Mouse (Mus musculus) neural tube, embryonic 15.5 days (tissue): ENCODE data around the gene Tlr6. TPM values are rescaled to one million over a fixed set of nuclear protein-coding genes. Genes with fewer than 3 reads are reported as not detected.
A peak's percentile ranks its signal among the peaks of the same experiment; 100 is the strongest.

Experiments
- ATAC-seq: fragments of 200-750 bp; cut with Nextera tagmentation; 2 replicates; pipeline ENCODE4 v1.8.0; 2017; ENCODE audit warnings: mild to moderate bottlenecking, moderate TSS enrichment, moderate library complexity; ENCODE audit not compliant: low FRiP score
- H3K27ac ChIP-seq: fragments of 300-500 bp; sonication (generic); replicated peaks from 2 replicates; pipeline ENCODE4 v1.5.1; 2015; ENCODE audit warnings: mild to moderate bottlenecking, inconsistent platforms
- H3K27me3 ChIP-seq: fragments of 300-500 bp; sonication (generic); replicated peaks from 2 replicates; pipeline ENCODE4 v1.6.1; 2015; ENCODE audit warnings: inconsistent platforms
- H3K36me3 ChIP-seq: fragments of 300-500 bp; sonication (generic); 2 replicates; pipeline ENCODE4 v1.6.1; 2015; ENCODE audit warnings: inconsistent platforms
- H3K4me1 ChIP-seq: fragments of 300-500 bp; sonication (generic); 2 replicates; pipeline ENCODE4 v1.6.1; 2015; ENCODE audit warnings: inconsistent platforms
- H3K4me2 ChIP-seq: fragments of 300-500 bp; sonication (generic); 2 replicates; pipeline ENCODE4 v1.6.1; 2015; ENCODE audit warnings: inconsistent platforms, mild to moderate bottlenecking, moderate library complexity
- H3K4me3 ChIP-seq: fragments of 300-500 bp; sonication (generic); replicated peaks from 2 replicates; pipeline ENCODE4 v1.5.1; 2015; ENCODE audit warnings: mild to moderate bottlenecking, inconsistent platforms
- H3K9ac ChIP-seq: fragments of 300-500 bp; sonication (generic); replicated peaks from 2 replicates; pipeline ENCODE4 v1.6.1; 2015; ENCODE audit warnings: mild to moderate bottlenecking, inconsistent platforms
- H3K9me3 ChIP-seq: fragments of 300-500 bp; sonication (generic); replicated peaks from 2 replicates; pipeline ENCODE4 v1.6.1; 2016; ENCODE audit warnings: inconsistent platforms
- WGBS: fragments of 180-500 bp; shearing (Covaris S2); methylation state at CpG from one replicate; pipeline ENCODE4 v1.1.7; 2015; ENCODE audit warnings: mixed read lengths; 5-methylcytosine and 5-hydroxymethylcytosine counted together
- polyA plus RNA-seq: library from polyadenylated mRNA; unstranded; fragments of >200 nt; fragmentation: Nextera tagmentation; extraction: Ambion mirVana; gene quantifications from 2 replicates; pipeline ENCODE4 v1.2.1, GENCODE M21; 2015

Gene Tlr6
- 0.26 and 0.66 TPM in 2 replicates for polyA plus RNA-seq

DNA sequence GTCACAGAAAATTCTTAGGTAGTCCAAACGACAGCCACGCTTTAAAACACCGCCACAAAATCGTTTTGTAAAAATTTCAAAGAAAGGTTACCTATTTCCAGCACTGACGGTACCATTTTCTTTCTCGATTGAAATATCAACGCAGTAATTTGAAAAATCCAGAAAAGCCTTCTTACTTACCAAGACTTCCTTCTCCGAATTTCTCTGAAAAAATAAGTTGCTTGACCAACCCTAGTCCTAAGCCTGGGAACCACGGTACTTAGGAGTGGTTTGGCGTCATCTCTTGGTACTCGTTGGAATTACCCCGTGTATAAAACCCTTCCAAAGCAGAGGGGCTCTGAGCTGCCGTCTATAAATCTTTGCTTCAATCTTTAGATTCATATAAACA is at the start of gene Tlr6:
Gene Tlr6 (minus strand): TSS at position 255 of the 388 bp plus-strand sequence.
- H3K27ac ChIP-seq = no peak within 1 kb of the TSS
- no peaks in the 10 kb centered on the region for H3K27me3 ChIP-seq
- no peaks in the 10 kb centered on the region for H3K4me1 ChIP-seq
- H3K4me2 ChIP-seq = no peak within 1 kb of the TSS
- ATAC-seq = no peak
- no peak within 1 kb of the TSS for H3K9ac ChIP-seq
- H3K4me3 ChIP-seq = no peak within 1 kb of the TSS
- H3K36me3 ChIP-seq = no peaks in the 10 kb centered on the region
- H3K9me3 ChIP-seq = no peaks in the 10 kb centered on the region
- WGBS = 84% methylated on average over 13 of the region's 13 CpGs

DNA sequence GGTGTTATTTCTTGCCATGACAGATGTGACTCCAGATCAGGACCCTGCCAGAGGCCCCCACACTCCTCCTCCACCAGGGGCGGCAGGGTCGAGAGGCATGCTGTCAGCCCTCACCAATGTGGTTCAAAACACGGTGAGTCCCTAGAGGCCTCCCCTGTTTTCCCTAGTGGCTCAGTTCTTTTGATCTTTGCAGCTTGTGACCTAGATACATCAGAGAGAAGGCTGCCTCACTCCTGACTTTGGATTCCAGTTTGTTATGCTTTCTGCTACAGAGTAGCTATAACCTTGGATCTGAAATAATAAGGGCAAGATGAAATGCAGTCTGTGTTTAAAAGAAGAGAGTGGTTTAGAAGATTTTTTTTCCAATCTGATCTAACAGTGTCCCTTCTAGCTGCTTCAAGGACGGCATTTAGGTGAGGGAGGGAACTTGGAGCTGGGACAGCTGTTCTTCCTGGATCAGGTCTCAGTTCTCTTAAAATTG is 46.2 kb upstream of the Tlr6 start:
- Histone ChIP-seq H3K9ac (no peak overlapping the region), H3K27ac (no peak overlapping the region; the same call in 1 of the 2 replicates), H3K4me3 (no peak overlapping the region), H3K36me3 (no peaks in the 10 kb centered on the region), H3K27me3 (no peaks in the 10 kb centered on the region), H3K4me2 (no peak overlapping the region), H3K4me1 (peaks cover 12% of the 10 kb centered on the region), H3K9me3 (no peaks in the 10 kb centered on the region)
- 39% methylated on average over 4 of the region's 4 CpGs for WGBS
- ATAC-seq = no peak

DNA sequence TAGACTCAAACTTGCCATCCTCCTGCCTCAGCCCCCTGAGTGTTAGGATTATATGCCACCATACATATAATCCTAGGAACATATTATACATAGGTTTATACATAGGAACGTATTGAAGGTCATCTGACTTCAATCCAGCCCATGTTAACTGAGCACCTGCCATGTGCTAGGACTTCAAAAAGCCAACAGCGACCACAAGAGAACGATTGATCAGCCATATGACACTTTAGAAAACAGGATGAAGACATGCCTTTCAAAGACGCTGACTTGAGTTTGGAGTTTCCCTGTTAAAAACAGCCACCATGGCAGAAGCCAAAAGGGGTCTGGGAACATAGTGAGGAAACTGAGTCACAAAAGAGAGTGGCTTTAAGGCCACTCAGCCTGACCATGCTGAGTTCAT is 45.4 kb upstream of the Tlr6 start:
- whole genome bisulfite sequencing = 93% methylated on average over 4 of the region's 4 CpGs
- no peaks in the 10 kb centered on the region for H3K36me3 ChIP-seq
- H3K27ac ChIP-seq = no peak overlapping the region
- no peak overlapping the region for H3K9ac ChIP-seq
- H3K4me3 ChIP-seq = no peak overlapping the region
- H3K27me3 ChIP-seq = no peaks in the 10 kb centered on the region
- ATAC-seq = no peak
- H3K4me1 ChIP-seq = peaks cover 12% of the 10 kb centered on the region
- no peak overlapping the region for H3K4me2 ChIP-seq
- H3K9me3 ChIP-seq = no peaks in the 10 kb centered on the region

DNA sequence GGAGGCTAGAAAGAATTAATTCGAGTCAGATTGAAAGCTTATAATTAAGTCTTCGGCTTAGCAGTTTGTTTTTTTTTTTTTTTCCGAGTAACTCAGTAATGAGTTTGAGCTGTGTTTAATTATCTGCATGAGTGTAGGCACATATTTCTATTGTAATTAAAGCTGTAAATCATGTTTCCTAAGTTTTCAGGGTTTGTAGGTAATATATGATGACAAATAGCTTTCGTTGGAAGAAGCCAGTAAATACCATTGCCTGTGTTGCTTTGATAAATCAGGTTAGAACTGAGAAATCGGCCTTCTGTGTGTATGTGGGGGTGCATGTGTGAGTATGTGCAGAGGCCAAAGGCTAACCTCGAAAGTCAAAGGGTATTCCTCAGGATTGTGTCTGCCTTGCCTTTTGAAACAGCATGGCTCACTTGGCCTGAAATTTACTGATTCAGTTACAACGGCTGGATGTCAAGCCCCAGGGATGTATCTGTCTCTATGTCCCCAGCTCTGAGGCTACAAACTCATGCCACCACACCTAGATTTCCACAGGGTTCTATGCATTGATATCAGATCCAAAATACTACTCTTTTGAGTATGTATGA is 44.1 kb upstream of the Tlr6 start:
- Histone ChIP-seq H3K36me3 (no peaks in the 10 kb centered on the region), H3K4me3 (no peak overlapping the region), H3K27ac (no peak overlapping the region), H3K4me1 (peaks cover 12% of the 10 kb centered on the region), H3K9ac (no peak overlapping the region), H3K9me3 (no peaks in the 10 kb centered on the region), H3K4me2 (no peak overlapping the region), H3K27me3 (no peaks in the 10 kb centered on the region)
- ATAC-seq = peak; percentile 42; the same call in 1 of the 2 replicates
- 53% methylated on average over 7 of the region's 7 CpGs for WGBS

DNA sequence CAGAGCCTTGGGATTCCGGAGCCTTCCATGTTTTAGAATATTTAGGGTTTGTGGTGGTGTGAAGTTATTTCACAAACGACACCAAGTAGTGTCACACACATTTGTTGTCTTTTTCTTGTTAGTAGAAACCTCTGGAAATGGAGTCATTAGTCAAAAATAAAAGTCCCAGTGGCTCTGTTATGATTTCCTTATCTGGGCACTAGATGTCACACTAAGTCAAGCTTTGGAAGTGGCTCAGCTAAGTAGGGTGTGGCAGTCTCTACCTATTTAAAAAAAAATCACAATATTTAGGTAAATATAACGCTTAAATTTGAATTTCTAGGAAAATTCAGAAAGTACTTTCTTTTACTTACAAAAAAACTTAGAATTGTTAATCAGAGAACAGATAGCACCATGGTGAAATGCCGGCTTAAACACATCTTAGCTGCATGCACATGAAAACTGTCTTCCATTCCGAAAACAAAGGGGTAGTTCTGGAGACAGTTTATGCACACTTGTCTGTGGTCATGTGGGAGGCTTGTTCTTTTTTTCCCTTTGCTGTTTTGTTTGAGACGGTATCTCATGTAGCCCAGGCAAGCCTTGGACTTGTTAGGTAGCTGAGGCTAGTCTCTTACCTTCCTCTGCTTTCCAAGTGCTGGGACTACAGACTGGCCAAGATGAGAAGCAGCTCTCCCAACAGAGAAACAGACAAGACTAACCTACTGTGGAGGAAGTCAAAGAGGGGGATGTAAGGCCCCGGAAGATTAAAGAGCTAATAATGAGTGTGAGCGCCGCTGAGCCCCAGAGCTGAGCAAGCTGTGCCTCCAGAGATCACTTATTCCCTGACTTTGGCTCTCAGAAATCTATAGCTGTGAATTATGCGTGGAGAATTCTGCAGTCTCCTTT is 43.3 kb upstream of the Tlr6 start:
- no peak overlapping the region for H3K4me3 ChIP-seq
- H3K27ac ChIP-seq = peak overlapping the region; percentile 75
- H3K27me3 ChIP-seq = no peaks in the 10 kb centered on the region
- H3K9me3 ChIP-seq = no peaks in the 10 kb centered on the region
- peak; percentile 82 for ATAC-seq
- no peaks in the 10 kb centered on the region for H3K36me3 ChIP-seq
- 43% methylated on average over 10 of the region's 10 CpGs for WGBS
- no peak overlapping the region for H3K9ac ChIP-seq
- H3K4me2 ChIP-seq = no peak overlapping the region
- peaks cover 12% of the 10 kb centered on the region for H3K4me1 ChIP-seq

DNA sequence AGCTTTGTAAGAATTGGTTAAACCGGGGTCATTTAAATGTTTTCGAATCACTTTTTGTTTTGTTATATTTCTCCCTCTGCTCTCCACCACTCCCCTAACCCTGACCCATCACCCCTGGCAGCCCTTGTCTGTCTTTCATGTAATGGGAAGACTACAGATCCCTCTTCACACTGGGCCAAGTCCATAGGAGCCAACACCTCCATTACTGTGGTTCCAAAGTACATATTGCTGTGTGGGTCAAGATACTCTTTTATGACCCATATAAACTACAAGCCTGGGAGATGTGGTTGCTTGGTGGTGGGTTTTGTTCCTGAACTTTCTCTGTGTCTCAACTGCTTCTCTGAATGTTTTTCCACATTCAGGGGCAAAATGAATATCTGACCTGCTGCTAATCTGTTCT is 35.5 kb upstream of the Tlr6 start:
- Histone ChIP-seq H3K9me3 (no peaks in the 10 kb centered on the region), H3K27me3 (no peaks in the 10 kb centered on the region), H3K9ac (no peak overlapping the region), H3K36me3 (no peaks in the 10 kb centered on the region), H3K4me1 (no peaks in the 10 kb centered on the region), H3K4me3 (no peak overlapping the region), H3K27ac (no peak overlapping the region), H3K4me2 (no peak overlapping the region)
- no peak for ATAC-seq
- WGBS = 96% methylated on average over 2 of the region's 2 CpGs

DNA sequence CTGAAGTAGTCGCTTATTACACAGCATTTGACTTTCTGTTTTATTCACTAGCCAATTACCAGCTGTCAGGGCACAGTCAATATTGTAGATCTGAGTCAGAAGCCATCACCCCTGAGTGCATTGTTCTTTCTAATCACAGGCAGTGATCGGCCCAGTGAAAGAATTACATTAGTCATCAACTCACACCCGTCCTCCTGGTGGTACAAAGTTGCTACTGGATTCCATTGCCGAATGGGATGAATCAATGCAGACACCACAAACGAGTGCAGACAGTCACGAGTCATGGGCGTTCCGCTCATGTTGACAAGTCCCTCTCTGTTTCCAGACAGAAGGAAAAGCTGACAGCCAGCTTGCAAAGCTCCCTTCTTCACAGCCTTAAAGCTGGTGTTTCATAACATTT is 32.6 kb upstream of the Tlr6 start:
- peaks cover 5% of the 10 kb centered on the region; the same call in 1 of the 2 replicates for H3K4me1 ChIP-seq
- H3K9me3 ChIP-seq = no peaks in the 10 kb centered on the region
- no peak overlapping the region for H3K4me3 ChIP-seq
- H3K9ac ChIP-seq = no peak overlapping the region
- no peaks in the 10 kb centered on the region for H3K27me3 ChIP-seq
- H3K36me3 ChIP-seq = no peaks in the 10 kb centered on the region
- 57% methylated on average over 8 of the region's 8 CpGs for WGBS
- no peak for ATAC-seq
- H3K4me2 ChIP-seq = no peak overlapping the region
- no peak overlapping the region for H3K27ac ChIP-seq

DNA sequence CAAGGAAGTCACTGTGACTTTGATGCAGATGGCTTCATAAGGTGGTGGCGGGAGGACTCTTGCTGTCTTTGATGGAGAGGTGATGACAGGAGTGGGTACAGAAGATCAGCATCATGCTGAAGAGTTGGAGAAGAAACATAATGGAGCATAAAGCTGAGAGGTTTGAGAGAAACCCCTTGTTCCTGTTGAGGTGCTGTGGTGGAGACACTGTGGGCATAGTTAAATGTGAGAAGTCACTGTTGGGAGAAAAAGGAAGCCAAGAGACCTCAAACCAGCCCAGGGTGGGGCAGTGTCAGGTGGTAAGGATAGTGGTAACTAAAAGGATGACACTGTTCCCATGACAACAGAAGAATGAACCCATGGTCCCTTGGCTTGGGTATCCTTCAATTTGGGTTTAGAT is 30.0 kb upstream of the Tlr6 start:
- WGBS = 94% methylated on average over 1 of the region's 1 CpGs

DNA sequence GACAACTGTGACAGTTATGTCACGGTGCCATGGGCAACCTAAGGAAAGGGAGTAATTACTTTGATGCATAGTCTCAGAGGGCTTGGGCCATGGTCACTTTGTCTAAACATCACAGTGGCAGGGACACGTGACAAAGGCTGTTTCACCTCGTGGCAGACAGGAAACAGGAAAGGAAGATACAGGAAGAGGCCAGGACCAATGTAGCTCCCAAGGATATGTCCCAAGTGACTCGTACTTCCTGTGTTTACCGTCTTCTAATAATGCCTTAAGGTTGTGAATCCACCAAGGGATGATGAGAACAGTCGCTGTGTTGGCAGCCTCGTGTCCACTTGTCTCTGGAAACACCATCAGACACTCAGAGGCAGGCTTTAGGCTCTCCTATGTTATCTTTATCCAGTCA is 26.1 kb upstream of the Tlr6 start:
- Histone ChIP-seq H3K9ac (no peak overlapping the region), H3K27ac (no peak overlapping the region), H3K4me1 (peaks cover 5% of the 10 kb centered on the region; the same call in 1 of the 2 replicates), H3K9me3 (no peaks in the 10 kb centered on the region), H3K4me3 (no peak overlapping the region), H3K4me2 (no peak overlapping the region), H3K36me3 (no peaks in the 10 kb centered on the region), H3K27me3 (no peaks in the 10 kb centered on the region)
- no peak for ATAC-seq
- WGBS = 81% methylated on average over 7 of the region's 7 CpGs

More for the DNA sequence above, 30.0 kb upstream of the Tlr6 start:
- H3K36me3 ChIP-seq = no peaks in the 10 kb centered on the region
- ATAC-seq = no peak
- H3K4me3 ChIP-seq = no peak overlapping the region
- H3K9ac ChIP-seq = no peak overlapping the region
- H3K9me3 ChIP-seq = no peaks in the 10 kb centered on the region
- H3K4me2 ChIP-seq = no peak overlapping the region
- no peaks in the 10 kb centered on the region for H3K27me3 ChIP-seq
- no peak overlapping the region for H3K27ac ChIP-seq
- peaks cover 5% of the 10 kb centered on the region; the same call in 1 of the 2 replicates for H3K4me1 ChIP-seq

DNA sequence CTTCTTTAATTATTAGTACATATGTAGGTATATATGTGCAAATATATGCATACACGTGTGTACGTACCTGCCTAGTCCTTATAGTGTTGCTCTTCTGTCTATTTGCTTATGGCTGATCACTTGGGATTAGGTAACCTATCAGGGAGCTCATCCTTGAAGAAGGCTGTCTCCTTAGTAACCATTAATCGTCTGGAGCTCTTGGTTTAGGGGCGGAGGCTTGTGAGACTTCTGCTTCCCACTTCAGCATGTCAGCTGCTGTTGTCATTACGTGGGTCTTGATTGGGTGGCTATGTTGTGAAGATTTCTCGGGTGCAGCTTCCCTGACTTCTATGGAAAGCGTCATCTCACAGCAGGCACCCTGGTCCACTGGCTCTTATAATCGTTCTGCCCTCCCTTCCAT is 17.2 kb upstream of the Tlr6 start:
- no peak overlapping the region for H3K4me3 ChIP-seq
- no peaks in the 10 kb centered on the region for H3K9me3 ChIP-seq
- H3K4me1 ChIP-seq = no peaks in the 10 kb centered on the region
- no peak for ATAC-seq
- no peaks in the 10 kb centered on the region for H3K36me3 ChIP-seq
- WGBS = 67% methylated on average over 8 of the region's 8 CpGs
- H3K9ac ChIP-seq = no peak overlapping the region
- H3K27me3 ChIP-seq = no peaks in the 10 kb centered on the region
- H3K4me2 ChIP-seq = no peak overlapping the region
- no peak overlapping the region for H3K27ac ChIP-seq

DNA sequence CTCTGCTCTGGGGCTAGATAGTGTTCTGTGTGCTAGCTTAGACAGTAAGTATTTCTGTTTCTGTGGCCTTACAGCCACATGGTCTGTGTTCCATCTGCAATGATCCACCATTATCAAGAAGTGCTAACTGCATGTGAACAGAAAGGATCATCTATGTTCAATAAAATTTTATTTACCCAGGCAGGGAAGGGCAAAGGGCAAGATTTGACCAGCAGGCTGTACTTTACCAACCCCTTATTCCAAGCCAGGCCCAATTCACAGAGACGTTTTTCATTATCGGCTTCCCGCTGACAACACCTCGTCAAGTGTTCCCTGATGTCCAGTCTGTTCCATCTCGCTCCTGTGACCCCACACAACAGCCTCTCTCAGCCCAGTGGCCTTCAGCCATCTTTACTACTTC is 15.2 kb upstream of the Tlr6 start:
- Histone ChIP-seq H3K4me3 (no peak overlapping the region), H3K27me3 (peaks cover 8% of the 10 kb centered on the region), H3K9ac (no peak overlapping the region), H3K36me3 (no peaks in the 10 kb centered on the region), H3K4me2 (no peak overlapping the region), H3K9me3 (no peaks in the 10 kb centered on the region), H3K4me1 (peaks cover 6% of the 10 kb centered on the region; the same call in 1 of the 2 replicates), H3K27ac (no peak overlapping the region)
- 69% methylated on average over 5 of the region's 5 CpGs for WGBS
- ATAC-seq = no peak
